ENCODE assay signal across 12 mouse cellular contexts in the genomic region with DNA sequence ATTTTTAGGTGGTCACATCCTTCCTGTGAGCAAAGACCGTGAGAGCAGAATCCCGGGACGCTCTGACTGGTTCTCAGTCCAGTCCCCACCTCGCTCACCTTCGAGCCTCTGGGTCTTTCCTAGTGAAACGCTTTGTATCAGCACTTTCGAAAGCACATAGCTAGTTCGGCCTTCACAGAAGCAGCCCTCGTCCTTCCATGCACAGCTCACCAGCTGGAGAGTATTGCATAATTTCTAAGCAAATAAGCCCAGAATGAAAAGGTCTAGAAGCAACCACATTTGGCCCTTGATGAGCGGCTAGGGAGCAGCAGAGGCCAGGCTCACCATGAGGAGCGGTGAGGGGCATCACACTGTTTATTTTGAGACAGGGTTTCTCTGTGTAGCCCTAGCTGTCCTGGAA. TPM values are rescaled to one million over a fixed set of nuclear protein-coding genes. Genes with fewer than 3 reads are reported as not detected.
DNase-seq lines count a peak whose midpoint lies in the region; ATAC-seq and TF ChIP-seq lines count a peak whose summit lies in the region.
"Had no signal": no experiment of that assay in that cellular context is flagged by ENCODE, and none has a peak within 500 bp of the region (broad histone marks: within the 10 kb centered on the region; RNA-seq: fewer than 3 reads in every experiment).

No protein-coding gene starts in this region.

- no peak overlapping the region for H3K4me2 ChIP-seq in midbrain, embryonic 12.5 days (replicated peaks)
- H3K4me2 ChIP-seq in liver, embryonic 12.5 days, result no peak overlapping the region
- H3K4me2 ChIP-seq: hindbrain, embryonic 15.5 days; midbrain, embryonic 11.5 days had no signal

- TF ChIP-seq CTCF in thymus, adult 2 months (IDR thresholded peaks at IDR 0.05; ENCODE audit: borderline replicate concordance, control insufficient read depth, extremely low read depth, insufficient read depth, low read length, poor library complexity), result no peak

- 0 out of 2 replicates have a peak overlapping the region, but pooled peaks have one; percentile 20 for H3K27ac ChIP-seq in midbrain, embryonic 12.5 days (replicated peaks)
- H3K27ac ChIP-seq in midbrain, embryonic 10.5 days (replicated peaks), result no peak overlapping the region; the same call in 1 of the 2 replicates
- H3K27ac ChIP-seq in liver, embryonic 12.5 days, result peak overlapping the region; percentile 83
- no peak overlapping the region for H3K27ac ChIP-seq in thymus, adult 2 months (ENCODE audit: control insufficient read depth, insufficient read depth, low read length)
- H3K27ac ChIP-seq: hindbrain, embryonic 15.5 days had no signal

- peak; percentile 15 for DNase-seq in cerebellum, adult 11-12 months
- no peak for DNase-seq in midbrain, embryonic 10.5 days (ENCODE audit: low spot score)
- DNase-seq in naive thymus-derived CD4-positive, alpha-beta T cell, adult 2 months (ENCODE audit: low read depth), result peak; percentile 31
- no peak for DNase-seq in thymus, adult 2 months
- DNase-seq in urinary bladder, postnatal 25 days (ENCODE audit: low spot score), result no peak
- DNase-seq: embryo, embryonic 11 days; kidney, postnatal 10 days had no signal

- H3K36me3 ChIP-seq in midbrain, embryonic 12.5 days, result 0 out of 2 replicates have a peak, but pooled peaks cover 12% of the 10 kb centered on the region
- H3K36me3 ChIP-seq in midbrain, embryonic 10.5 days, result peaks cover 52% of the 10 kb centered on the region
- peaks cover 35% of the 10 kb centered on the region for H3K36me3 ChIP-seq in liver, embryonic 12.5 days
- H3K36me3 ChIP-seq in thymus, adult 2 months (ENCODE audit: control insufficient read depth, insufficient read depth, low read length), result no peaks in the 10 kb centered on the region
- H3K36me3 ChIP-seq: hindbrain, embryonic 15.5 days had no signal

- 91% methylated on average over 11 of the region's 11 CpGs for WGBS in midbrain, embryonic 12.5 days
- WGBS in midbrain, embryonic 10.5 days, result 91% methylated on average over 11 of the region's 11 CpGs
- WGBS in liver, embryonic 12.5 days (ENCODE audit: insufficient replicate concordance), result 61% methylated on average over 11 of the region's 11 CpGs
- WGBS in thymus, adult 2 months, result 91% methylated on average over 11 of the region's 11 CpGs

- H3K4me1 ChIP-seq in midbrain, embryonic 12.5 days, result peaks cover 83% of the 10 kb centered on the region
- H3K4me1 ChIP-seq in midbrain, embryonic 10.5 days, result peaks cover 96% of the 10 kb centered on the region
- H3K4me1 ChIP-seq in liver, embryonic 12.5 days, result peaks cover 98% of the 10 kb centered on the region
- H3K4me1 ChIP-seq in thymus, adult 2 months (replicated peaks; ENCODE audit: control insufficient read depth, insufficient read depth, low read length), result peaks cover 69% of the 10 kb centered on the region

- no peaks in the 10 kb centered on the region for H3K9me3 ChIP-seq in midbrain, embryonic 12.5 days
- no peaks in the 10 kb centered on the region for H3K9me3 ChIP-seq in midbrain, embryonic 10.5 days (replicated peaks)
- no peaks in the 10 kb centered on the region for H3K9me3 ChIP-seq in liver, embryonic 12.5 days (replicated peaks)
- H3K9me3 ChIP-seq: hindbrain, embryonic 15.5 days had no signal

- H3K9ac ChIP-seq in midbrain, embryonic 12.5 days (replicated peaks), result no peak overlapping the region
- H3K9ac ChIP-seq in liver, embryonic 12.5 days, result no peak overlapping the region
- H3K9ac ChIP-seq: hindbrain, embryonic 15.5 days had no signal

- no peaks in the 10 kb centered on the region for H3K27me3 ChIP-seq in midbrain, embryonic 12.5 days
- no peaks in the 10 kb centered on the region for H3K27me3 ChIP-seq in midbrain, embryonic 10.5 days (ENCODE audit: low read depth, poor library complexity, severe bottlenecking)
- H3K27me3 ChIP-seq in liver, embryonic 12.5 days (replicated peaks), result no peaks in the 10 kb centered on the region
- H3K27me3 ChIP-seq in thymus, adult 2 months (ENCODE audit: control insufficient read depth, insufficient read depth, low read length), result no peaks in the 10 kb centered on the region
- H3K27me3 ChIP-seq: hindbrain, embryonic 15.5 days had no signal

- ATAC-seq in cerebellum, adult (ENCODE audit: insufficient number of reproducible peaks, low FRiP score, low TSS enrichment), result no peak
- ATAC-seq in midbrain, embryonic 12.5 days (ENCODE audit: low FRiP score, low read depth), result no peak
- no peak for ATAC-seq in liver, embryonic 12.5 days

- H3K4me3 ChIP-seq in midbrain, embryonic 12.5 days, result no peak overlapping the region
- no peak overlapping the region for H3K4me3 ChIP-seq in midbrain, embryonic 10.5 days
- no peak overlapping the region for H3K4me3 ChIP-seq in liver, embryonic 12.5 days
- H3K4me3 ChIP-seq in thymus, adult 2 months (ENCODE audit: control insufficient read depth, insufficient read depth, low read length), result no peak overlapping the region
- H3K4me3 ChIP-seq: hindbrain, embryonic 15.5 days had no signal

- TF ChIP-seq POLR2A in thymus, adult 2 months (IDR thresholded peaks at IDR 0.05; ENCODE audit: control insufficient read depth, extremely low read depth, insufficient read depth, low read length, poor library complexity), result no peak

RNA-seq across cellular contexts. Expression of gene Vps37b, which starts 10.9 kb away (rescaled TPM):
- 68.0 and 74.2 TPM in 2 replicates for polyA plus RNA-seq in midbrain, embryonic 12.5 days (2016; fragmentation: Nextera tagmentation; extraction: Ambion mirVana)
- 58.1 and 69.2 TPM in 2 replicates for polyA plus RNA-seq in midbrain, embryonic 10.5 days (2016; fragmentation: Nextera tagmentation; extraction: Ambion mirVana)
- polyA plus RNA-seq in liver, embryonic 12.5 days (2016; fragmentation: Nextera tagmentation; extraction: Ambion mirVana), result 20.9 and 21.8 TPM in 2 replicates
- 111 and 119 TPM in 2 replicates for polyA plus RNA-seq in thymus, adult 2 months (2012; rRNA removed)

RNA-seq across cellular contexts. Expression of gene Hip1r, which starts 47.7 kb away (rescaled TPM):
- polyA plus RNA-seq in midbrain, embryonic 12.5 days (2016; fragmentation: Nextera tagmentation; extraction: Ambion mirVana), result 13.9 and 15.5 TPM in 2 replicates
- 6.6 and 9.2 TPM in 2 replicates for polyA plus RNA-seq in midbrain, embryonic 10.5 days (2016; fragmentation: Nextera tagmentation; extraction: Ambion mirVana)
- 15.2 and 16.7 TPM in 2 replicates for polyA plus RNA-seq in liver, embryonic 12.5 days (2016; fragmentation: Nextera tagmentation; extraction: Ambion mirVana)
- polyA plus RNA-seq in thymus, adult 2 months (2012; rRNA removed), result 12.5 and 13.8 TPM in 2 replicates

Comparison
In these comparisons a context has a peak if more than half of its experiments do, and no peak if none do; other contexts are left out.
1. H3K27ac ChIP-seq: peak in midbrain, embryonic 12.5 days (single experiment) and liver, embryonic 12.5 days (single experiment); none in midbrain, embryonic 10.5 days (single experiment) and thymus, adult 2 months (single experiment).
2. DNase-seq: peak in cerebellum, adult 11-12 months (single experiment) and naive thymus-derived CD4-positive, alpha-beta T cell, adult 2 months (single experiment); none in midbrain, embryonic 10.5 days (single experiment), thymus, adult 2 months (single experiment) and urinary bladder, postnatal 25 days (single experiment).